Mouse (Mus musculus) testis, adult 2 months (tissue): Measurements from ENCODE around the gene Gpank1.

Source experiments
- CTCF ChIP-seq: fragments of 200-500 bp; IDR thresholded peaks from 2 replicates; pipeline ENCODE4 v1.5.1; 2012; ENCODE audit warnings: low read depth, mild to moderate bottlenecking, inconsistent platforms, low read length, moderate library complexity; ENCODE audit not compliant: control insufficient read depth, insufficient read depth, insufficient replicate concordance
- POLR2A ChIP-seq: fragments of 200-500 bp; IDR thresholded peaks from 2 replicates; pipeline ENCODE4 v1.6.1; 2012; ENCODE audit warnings: low read depth, mild to moderate bottlenecking, inconsistent platforms, low read length, moderate library complexity; ENCODE audit not compliant: control insufficient read depth

- TF ChIP-seq POLR2A, result no peak
- TF ChIP-seq CTCF, result no peak
These were observed 41.5 kb upstream of the Gpank1 start for GRCm38 (mm10) chr17:35079778-35080177.
